Mouse (Mus musculus) limb, embryonic 13.5 days (tissue): ENCODE measurements around the gene Akp3. TPM values are rescaled to one million over a fixed set of nuclear protein-coding genes. Genes with fewer than 3 reads are reported as not detected.
A peak's percentile ranks its signal among the peaks of the same experiment; 100 is the strongest.

Experiments
- ATAC-seq: fragments of 200-750 bp; cut with Nextera tagmentation; 2 replicates; pipeline ENCODE4 v1.8.0; 2017; ENCODE audit warnings: low read depth, moderate number of reproducible peaks, moderate TSS enrichment; ENCODE audit not compliant: low FRiP score
- H3K27ac ChIP-seq: fragments of 300-500 bp; sonication (generic); 2 replicates; pipeline ENCODE4 v1.5.1; 2015; ENCODE audit warnings: inconsistent platforms, mild to moderate bottlenecking, moderate library complexity
- H3K27me3 ChIP-seq: fragments of 300-500 bp; sonication (generic); 2 replicates; pipeline ENCODE4 v1.6.1; 2015; ENCODE audit warnings: mild to moderate bottlenecking, inconsistent platforms
- H3K36me3 ChIP-seq: fragments of 300-500 bp; sonication (generic); 2 replicates; pipeline ENCODE4 v1.6.1; 2015; ENCODE audit warnings: inconsistent platforms, mild to moderate bottlenecking, moderate library complexity
- H3K4me1 ChIP-seq: fragments of 300-500 bp; sonication (generic); 2 replicates; pipeline ENCODE4 v1.6.1; 2015; ENCODE audit warnings: inconsistent platforms
- H3K4me2 ChIP-seq: fragments of 300-500 bp; sonication (generic); replicated peaks from 2 replicates; pipeline ENCODE4 v1.6.1; 2015; ENCODE audit warnings: inconsistent platforms, mild to moderate bottlenecking, moderate library complexity
- H3K4me3 ChIP-seq: fragments of 300-500 bp; sonication (generic); 2 replicates; pipeline ENCODE4 v1.5.1; 2015; ENCODE audit warnings: moderate library complexity, mild to moderate bottlenecking, inconsistent platforms
- H3K9ac ChIP-seq: fragments of 300-500 bp; sonication (generic); 2 replicates; pipeline ENCODE4 v1.6.1; 2015; ENCODE audit warnings: mild to moderate bottlenecking, inconsistent platforms
- H3K9me3 ChIP-seq: fragments of 300-500 bp; sonication (generic); 2 replicates; pipeline ENCODE4 v1.6.1; 2016; ENCODE audit warnings: inconsistent platforms
- WGBS: fragments of 180-500 bp; shearing (Covaris S2); methylation state at CpG from one replicate; pipeline ENCODE4 v1.1.7; 2015; 5-methylcytosine and 5-hydroxymethylcytosine counted together
- polyA plus RNA-seq: library from polyadenylated mRNA; unstranded; fragments of >200 nt; fragmentation: Nextera tagmentation; extraction: Ambion mirVana; gene quantifications from 2 replicates; pipeline ENCODE4 v1.2.1, GENCODE M21; 2015

Akp3 gene
- polyA plus RNA-seq = not detected in 2 replicates

- 0 out of 2 replicates have a peak, but pooled peaks cover 3% of the 10 kb centered on the region for H3K4me1 ChIP-seq
- peaks cover 51% of the 10 kb centered on the region for H3K27me3 ChIP-seq
- H3K9ac ChIP-seq = no peak within 1 kb of the TSS
- H3K4me3 ChIP-seq = no peak within 1 kb of the TSS
- no peak within 1 kb of the TSS for H3K4me2 ChIP-seq
- 68% methylated on average over 6 of the region's 6 CpGs for WGBS
- no peaks in the 10 kb centered on the region for H3K9me3 ChIP-seq
- no peaks in the 10 kb centered on the region for H3K36me3 ChIP-seq
- H3K27ac ChIP-seq = no peak within 1 kb of the TSS
- ATAC-seq = no peak
Observed at GRCm38 (mm10) chr1:87124673-87125072, at the start of gene Akp3. Gene Akp3 (plus strand): TSS chr1:87124973.

DNA sequence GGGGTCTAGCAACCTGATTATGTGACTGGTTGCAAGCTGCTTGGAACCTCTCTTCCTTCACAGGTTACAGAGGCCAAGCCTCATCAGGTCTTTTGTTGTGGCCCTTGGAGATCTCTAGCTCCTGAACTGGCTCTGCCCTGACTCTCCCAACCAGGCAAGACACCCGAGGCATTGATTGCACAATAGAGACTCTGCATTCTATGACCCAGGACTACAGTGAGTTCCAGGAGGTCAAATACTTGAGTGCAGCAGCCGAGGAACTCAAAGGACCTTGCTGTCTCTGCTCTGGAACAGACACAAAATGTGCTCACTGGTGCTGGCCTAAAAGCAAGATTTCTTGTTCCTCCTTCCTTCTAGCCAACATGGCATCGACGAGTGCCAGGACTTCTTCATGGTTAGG, 38.6 kb upstream of the Akp3 start:
- H3K4me3 ChIP-seq = no peak overlapping the region
- H3K27ac ChIP-seq = no peak overlapping the region
- ATAC-seq = no peak
- no peaks in the 10 kb centered on the region for H3K27me3 ChIP-seq
- no peak overlapping the region for H3K4me2 ChIP-seq
- 74% methylated on average over 4 of the region's 4 CpGs for WGBS
- no peaks in the 10 kb centered on the region for H3K36me3 ChIP-seq
- H3K4me1 ChIP-seq = no peaks in the 10 kb centered on the region
- H3K9ac ChIP-seq = no peak overlapping the region
- H3K9me3 ChIP-seq = no peaks in the 10 kb centered on the region

DNA sequence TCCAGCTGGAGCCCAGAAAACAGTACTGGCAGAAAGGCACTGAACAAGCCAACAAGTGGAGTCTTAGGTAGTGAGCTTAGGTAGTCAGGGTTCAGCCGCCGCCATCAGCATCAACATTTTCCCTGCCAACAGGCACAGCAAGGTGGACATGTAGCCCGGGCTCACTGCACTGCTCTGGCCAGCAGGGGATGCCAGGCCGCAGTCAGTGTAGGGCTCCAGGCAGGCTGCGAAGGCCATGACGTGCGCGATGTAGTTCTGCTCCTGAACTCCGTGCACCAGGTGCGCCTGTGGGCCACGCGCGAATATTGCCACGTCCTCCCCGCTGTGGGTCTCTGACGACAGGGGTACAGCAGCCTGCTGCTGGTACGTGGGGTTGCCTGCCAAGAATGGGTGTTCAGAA, 37.8 kb upstream of the Akp3 start:
- Histone ChIP-seq H3K9ac (no peak overlapping the region), H3K4me2 (no peak overlapping the region), H3K27me3 (no peaks in the 10 kb centered on the region), H3K4me3 (no peak overlapping the region), H3K27ac (no peak overlapping the region), H3K4me1 (no peaks in the 10 kb centered on the region), H3K36me3 (no peaks in the 10 kb centered on the region), H3K9me3 (no peaks in the 10 kb centered on the region)
- 69% methylated on average over 17 of the region's 17 CpGs for WGBS
- no peak for ATAC-seq

GRCm38 (mm10) chr1:87089251-87089650, 35.5 kb upstream of the Akp3 start:
- 90% methylated on average over 11 of the region's 11 CpGs for WGBS
- no peaks in the 10 kb centered on the region for H3K9me3 ChIP-seq
- H3K27me3 ChIP-seq = no peaks in the 10 kb centered on the region
- no peak overlapping the region for H3K4me2 ChIP-seq
- ATAC-seq = no peak
- no peak overlapping the region for H3K27ac ChIP-seq
- H3K9ac ChIP-seq = no peak overlapping the region
- H3K4me1 ChIP-seq = no peaks in the 10 kb centered on the region
- no peaks in the 10 kb centered on the region for H3K36me3 ChIP-seq
- no peak overlapping the region for H3K4me3 ChIP-seq

DNA sequence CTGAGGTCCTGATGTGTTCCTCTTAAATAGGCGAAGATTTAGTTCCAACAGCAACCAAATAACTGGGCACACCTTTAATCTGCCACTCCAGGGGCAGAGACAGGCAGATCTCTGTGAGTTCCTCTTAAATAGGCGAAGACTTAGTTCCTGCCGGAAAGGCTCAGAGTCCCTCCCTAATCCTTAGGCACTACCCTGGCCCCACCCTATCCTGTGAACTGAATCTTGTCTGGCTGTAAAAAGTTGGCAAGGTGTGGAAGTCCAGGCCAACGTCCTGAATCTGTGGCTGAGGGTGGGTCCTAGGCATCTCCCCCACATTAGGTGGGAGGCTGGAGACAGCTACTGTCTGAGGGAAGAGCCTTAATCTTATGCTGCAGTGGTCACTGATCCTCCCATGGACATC, 34.9 kb upstream of the Akp3 start, which contains the start of gene Alppl2:
Gene Alppl2, minus strand, starts transcription at position 101 of the 400 bp plus-strand sequence.
- Histone ChIP-seq H3K4me1 (no peaks in the 10 kb centered on the region), H3K9ac (no peak within 1 kb of the TSS), H3K36me3 (no peaks in the 10 kb centered on the region), H3K27me3 (no peaks in the 10 kb centered on the region), H3K4me2 (no peak within 1 kb of the TSS), H3K27ac (no peak within 1 kb of the TSS), H3K4me3 (no peak within 1 kb of the TSS), H3K9me3 (no peaks in the 10 kb centered on the region)
- ATAC-seq = no peak
- 85% methylated on average over 4 of the region's 4 CpGs for WGBS

GRCm38 (mm10) chr1:87095642-87096041, 29.1 kb upstream of the Akp3 start:
- Histone ChIP-seq H3K9ac (no peak overlapping the region), H3K36me3 (no peaks in the 10 kb centered on the region), H3K27ac (no peak overlapping the region), H3K27me3 (peaks cover 6% of the 10 kb centered on the region; the same call in 1 of the 2 replicates), H3K4me2 (no peak overlapping the region), H3K4me1 (0 out of 2 replicates have a peak, but pooled peaks cover 2% of the 10 kb centered on the region), H3K4me3 (no peak overlapping the region), H3K9me3 (no peaks in the 10 kb centered on the region)
- no peak for ATAC-seq
- 83% methylated on average over 8 of the region's 8 CpGs for WGBS

GRCm38 (mm10) chr1:87098358-87098975, 26.3 kb upstream of the Akp3 start:
- Histone ChIP-seq H3K27me3 (peaks cover 6% of the 10 kb centered on the region; the same call in 1 of the 2 replicates), H3K4me2 (peak overlapping the region; percentile 41), H3K4me1 (0 out of 2 replicates have a peak, but pooled peaks cover 2% of the 10 kb centered on the region), H3K9me3 (no peaks in the 10 kb centered on the region), H3K4me3 (no peak overlapping the region), H3K27ac (no peak overlapping the region), H3K36me3 (no peaks in the 10 kb centered on the region), H3K9ac (no peak overlapping the region)
- ATAC-seq = peak; percentile 66; the same call in 1 of the 2 replicates
- WGBS = 11% methylated on average over 30 of the region's 30 CpGs

GRCm38 (mm10) chr1:87101411-87101810, 23.4 kb upstream of the Akp3 start, which contains the start of gene Alpi:
Gene Alpi (minus strand): TSS chr1:87101606.
- Histone ChIP-seq H3K27me3 (peaks cover 6% of the 10 kb centered on the region; the same call in 1 of the 2 replicates), H3K4me3 (no peak within 1 kb of the TSS), H3K4me1 (0 out of 2 replicates have a peak, but pooled peaks cover 2% of the 10 kb centered on the region), H3K9me3 (no peaks in the 10 kb centered on the region), H3K9ac (no peak within 1 kb of the TSS), H3K36me3 (no peaks in the 10 kb centered on the region), H3K27ac (no peak within 1 kb of the TSS), H3K4me2 (no peak within 1 kb of the TSS)
- 87% methylated on average over 1 of the region's 1 CpGs for WGBS
- ATAC-seq = no peak

- no peaks in the 10 kb centered on the region for H3K36me3 ChIP-seq
- no peak overlapping the region for H3K4me2 ChIP-seq
- 84% methylated on average over 3 of the region's 3 CpGs for WGBS
- H3K9me3 ChIP-seq = no peaks in the 10 kb centered on the region
- peaks cover 4% of the 10 kb centered on the region; the same call in 1 of the 2 replicates for H3K27me3 ChIP-seq
- no peak overlapping the region for H3K27ac ChIP-seq
- ATAC-seq = no peak
- no peak overlapping the region for H3K4me3 ChIP-seq
- H3K9ac ChIP-seq = no peak overlapping the region
- H3K4me1 ChIP-seq = 0 out of 2 replicates have a peak, but pooled peaks cover 2% of the 10 kb centered on the region
Observed at GRCm38 (mm10) chr1:87102114-87102513, 22.7 kb upstream of the Akp3 start.

DNA sequence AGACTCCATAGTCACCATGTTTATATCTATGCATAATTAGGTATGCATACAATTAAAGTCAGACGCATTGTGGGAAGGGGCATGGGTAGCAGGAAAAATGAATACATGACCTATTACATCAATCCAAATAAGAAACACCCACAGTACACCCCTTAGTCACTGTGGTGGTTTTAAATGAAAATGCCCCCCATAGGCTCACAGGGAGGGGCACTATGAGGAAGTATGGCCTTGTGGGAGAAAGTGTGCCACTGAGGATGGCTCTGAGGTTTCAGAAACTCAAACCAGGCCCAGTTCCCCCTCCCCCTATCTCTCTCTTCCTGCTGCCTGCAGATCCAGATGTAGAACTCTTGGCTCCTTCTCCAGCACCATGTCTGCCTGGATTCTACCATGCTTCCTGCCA, 20.8 kb upstream of the Akp3 start:
- no peak for ATAC-seq
- WGBS = 88% methylated on average over 1 of the region's 1 CpGs
- H3K9me3 ChIP-seq = no peaks in the 10 kb centered on the region

DNA sequence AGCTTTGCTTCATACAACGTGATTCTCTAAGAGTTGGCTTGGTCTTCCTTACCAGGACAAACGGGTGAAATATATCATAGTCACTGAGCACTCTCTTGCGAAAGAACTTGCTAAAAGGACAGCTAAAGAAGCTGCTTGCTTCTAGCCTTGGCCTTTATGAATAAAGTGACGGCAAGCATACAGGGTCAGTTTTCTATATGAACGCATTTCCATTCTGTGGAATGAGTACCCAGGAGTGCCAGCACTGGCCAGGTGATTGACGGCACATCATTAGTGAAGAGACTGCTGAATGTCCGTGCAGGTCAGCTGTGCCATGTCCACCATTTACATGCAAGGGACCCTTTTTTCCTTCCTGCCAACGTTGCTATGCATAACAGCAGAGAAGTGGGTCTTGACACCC, 18.2 kb upstream of the Akp3 start:
- no peaks in the 10 kb centered on the region for H3K36me3 ChIP-seq
- H3K4me3 ChIP-seq = no peak overlapping the region
- H3K4me2 ChIP-seq = no peak overlapping the region
- no peaks in the 10 kb centered on the region for H3K27me3 ChIP-seq
- no peak overlapping the region for H3K27ac ChIP-seq
- 80% methylated on average over 8 of the region's 8 CpGs for WGBS
- no peak overlapping the region for H3K9ac ChIP-seq
- no peaks in the 10 kb centered on the region for H3K9me3 ChIP-seq
- no peaks in the 10 kb centered on the region for H3K4me1 ChIP-seq
- no peak for ATAC-seq

More for the DNA sequence above, 20.8 kb upstream of the Akp3 start:
- no peaks in the 10 kb centered on the region for H3K27me3 ChIP-seq
- H3K4me2 ChIP-seq = no peak overlapping the region
- H3K36me3 ChIP-seq = no peaks in the 10 kb centered on the region
- H3K27ac ChIP-seq = no peak overlapping the region
- no peak overlapping the region for H3K9ac ChIP-seq
- H3K4me3 ChIP-seq = no peak overlapping the region
- H3K4me1 ChIP-seq = no peaks in the 10 kb centered on the region

GRCm38 (mm10) chr1:87108564-87108963, 16.2 kb upstream of the Akp3 start:
- ATAC-seq = no peak

More at GRCm38 (mm10) chr1:87108564-87108963, 16.2 kb upstream of the Akp3 start:
- Histone ChIP-seq H3K4me3 (no peak overlapping the region), H3K9ac (no peak overlapping the region), H3K9me3 (no peaks in the 10 kb centered on the region), H3K27ac (no peak overlapping the region), H3K27me3 (no peaks in the 10 kb centered on the region), H3K4me1 (no peaks in the 10 kb centered on the region), H3K4me2 (no peak overlapping the region), H3K36me3 (no peaks in the 10 kb centered on the region)
- 86% methylated on average over 4 of the region's 4 CpGs for WGBS
